Mouse (Mus musculus): ENCODE data around the gene Galnt7.
"Not testable (repeated sequence)": the region's sequence is repeated elsewhere in the genome, so short reads cannot be mapped to it uniquely, and the experiment has no call there.

The Galnt7 gene

DNA sequence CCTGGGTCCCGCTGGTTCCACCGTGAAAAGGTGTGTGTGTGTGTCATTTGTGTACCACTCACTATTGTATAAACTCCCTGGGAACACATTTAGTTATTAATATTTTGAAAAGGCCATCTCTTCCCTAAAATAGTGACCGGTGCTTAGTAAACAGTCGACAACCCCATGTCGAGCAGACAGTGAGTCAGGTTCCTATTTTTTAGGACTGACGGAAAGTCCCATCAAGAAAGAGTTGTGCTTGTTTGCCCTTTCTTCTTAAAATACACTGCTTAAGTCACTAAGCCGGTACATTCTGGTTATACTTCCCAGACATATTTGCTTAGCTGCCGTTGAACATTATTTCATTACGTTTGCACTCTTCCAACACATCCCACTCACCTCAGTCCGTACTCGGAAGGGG lies 111.9 kb downstream of the Galnt7 start:
- DNase-seq (ENCODE audit: extremely low spot score, low spot score) = no peak

DNA sequence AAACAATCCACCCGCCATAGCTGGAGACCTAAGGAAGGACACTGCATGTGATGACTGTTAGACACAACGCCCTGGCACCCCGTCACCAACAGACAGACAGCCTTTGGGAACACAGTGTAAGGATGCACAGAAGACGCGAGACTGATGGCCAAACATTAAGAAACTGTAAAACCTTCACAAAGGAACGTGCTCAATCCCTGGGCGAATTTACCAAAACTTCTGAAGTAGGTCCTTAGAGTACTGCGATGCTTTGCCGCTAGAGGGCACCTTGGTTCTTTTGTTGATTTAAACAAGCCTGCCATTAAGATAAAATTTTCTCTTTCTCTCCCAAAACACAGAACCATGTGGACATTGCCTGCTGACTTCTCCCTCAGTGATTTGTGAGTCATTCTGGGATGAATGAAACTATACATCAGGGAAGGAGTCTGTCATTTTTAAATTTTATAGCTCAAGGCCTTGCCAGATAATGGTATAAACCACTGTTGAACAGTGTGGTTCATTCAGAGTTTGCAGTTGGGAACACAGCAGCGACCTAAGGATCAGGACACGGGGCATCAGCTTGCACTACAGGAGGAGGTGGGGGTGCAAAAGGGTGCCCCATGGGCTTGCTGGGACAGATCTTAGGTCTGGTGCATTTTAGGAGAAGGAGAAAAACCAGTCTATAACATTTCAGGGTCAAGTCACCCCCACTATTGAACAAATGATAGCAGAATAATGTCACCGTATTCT lies 112.6 kb downstream of the Galnt7 start:
- peak; percentile 57 for DNase-seq (ENCODE audit: extremely low spot score, low spot score)

DNA sequence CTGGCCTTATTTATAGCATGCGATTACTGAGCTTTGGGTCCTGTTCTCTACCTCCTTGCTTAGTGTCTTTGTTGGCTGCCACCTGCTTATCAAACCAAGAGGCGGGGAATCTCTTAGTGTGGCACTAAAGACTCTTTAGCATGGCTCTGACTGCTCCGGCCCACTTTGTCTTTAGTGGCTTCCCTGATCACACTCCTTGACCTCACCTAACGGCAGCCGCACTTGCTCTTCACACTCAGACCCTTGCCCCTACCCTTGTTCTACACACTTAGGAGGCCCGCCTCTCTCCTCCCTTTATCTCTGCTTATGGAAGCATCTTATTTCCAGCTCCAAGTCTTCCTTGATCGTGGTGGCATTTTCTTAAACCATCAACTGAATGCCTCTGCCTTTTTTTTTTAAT lies 114.2 kb downstream of the Galnt7 start:
- DNase-seq (ENCODE audit: extremely low spot score, low spot score) = no peak

DNA sequence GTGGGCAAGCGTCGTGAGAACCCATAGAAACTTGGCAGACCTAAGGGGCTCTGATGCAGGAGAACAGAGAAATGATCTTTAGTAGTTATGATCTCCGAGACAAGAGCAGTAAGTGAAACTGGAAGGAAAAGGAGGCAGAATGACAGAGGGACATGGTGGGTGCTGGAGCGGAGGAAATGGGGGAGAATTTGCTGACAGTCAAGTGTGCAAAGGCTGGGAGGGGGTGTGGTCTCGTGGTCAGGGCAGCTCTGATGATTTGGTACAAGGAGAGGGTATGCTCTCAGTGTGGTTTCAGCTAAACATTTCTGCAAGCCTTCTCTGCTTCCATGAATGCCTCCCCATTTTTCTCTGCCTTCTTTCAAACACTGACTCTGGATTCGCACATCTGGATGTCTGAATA lies 116.7 kb downstream of the Galnt7 start:
- no peak for DNase-seq (ENCODE audit: extremely low spot score, low spot score)

DNA sequence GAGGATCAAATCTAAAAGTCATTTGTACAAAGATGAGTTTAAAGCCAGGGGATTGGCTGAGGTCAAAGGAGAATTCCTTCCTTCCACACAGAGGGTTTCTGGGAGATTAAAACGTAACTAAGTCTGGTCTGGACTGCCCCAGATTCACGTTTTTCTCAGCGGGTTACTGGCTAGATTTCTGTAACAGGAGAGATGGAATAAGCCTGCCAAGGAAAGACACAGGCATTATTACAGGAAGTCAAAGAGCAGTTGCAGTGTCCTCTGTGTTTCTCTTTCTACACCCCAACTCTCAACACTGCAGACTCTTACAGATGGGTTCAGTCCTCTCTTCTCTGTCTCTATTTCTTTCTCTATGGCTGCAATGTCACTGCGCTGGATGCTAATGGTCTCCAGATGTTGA lies 118.3 kb downstream of the Galnt7 start:
- DNase-seq (ENCODE audit: extremely low spot score, low spot score) = no peak

DNA sequence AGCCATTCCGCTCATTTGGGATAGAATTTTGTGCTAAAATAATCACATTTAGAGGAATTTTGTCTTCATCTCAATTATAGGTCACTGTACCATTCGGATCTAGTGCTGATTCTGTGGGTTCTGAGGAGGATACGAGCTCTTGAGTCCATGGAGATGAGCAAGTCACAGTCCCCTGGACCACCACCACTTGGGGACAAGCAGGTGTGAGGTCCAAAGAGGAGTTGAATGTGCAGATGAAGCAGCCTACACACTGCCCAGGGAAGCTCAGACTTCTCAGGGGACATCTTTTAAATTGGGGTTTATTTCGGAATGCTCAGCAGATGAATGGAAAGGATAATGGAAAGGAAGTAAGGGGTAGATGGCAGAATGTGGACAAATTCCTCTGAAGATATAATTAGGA lies 119.7 kb downstream of the Galnt7 start:
- DNase-seq (ENCODE audit: extremely low spot score, low spot score) = no peak

DNA sequence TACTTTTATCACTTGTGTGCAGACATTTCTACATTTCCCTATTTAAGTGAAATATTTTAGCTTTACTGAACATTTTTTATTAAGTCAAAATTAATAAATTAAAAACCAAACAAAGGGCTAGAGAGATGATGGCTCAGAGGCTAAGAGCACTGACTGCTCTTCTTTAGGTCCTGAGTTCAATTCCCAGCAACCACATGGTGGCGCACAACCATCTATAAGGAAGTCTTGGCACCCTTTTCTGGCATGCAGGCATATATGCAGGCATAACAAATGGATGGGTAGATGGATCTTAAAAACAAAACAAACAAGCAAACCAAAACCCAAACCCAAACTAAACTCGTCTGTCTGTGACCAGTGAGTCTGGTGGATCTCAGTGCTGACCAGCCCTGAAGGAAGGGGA lies 120.6 kb downstream of the Galnt7 start:
- DNase-seq (ENCODE audit: extremely low spot score, low spot score) = no peak

DNA sequence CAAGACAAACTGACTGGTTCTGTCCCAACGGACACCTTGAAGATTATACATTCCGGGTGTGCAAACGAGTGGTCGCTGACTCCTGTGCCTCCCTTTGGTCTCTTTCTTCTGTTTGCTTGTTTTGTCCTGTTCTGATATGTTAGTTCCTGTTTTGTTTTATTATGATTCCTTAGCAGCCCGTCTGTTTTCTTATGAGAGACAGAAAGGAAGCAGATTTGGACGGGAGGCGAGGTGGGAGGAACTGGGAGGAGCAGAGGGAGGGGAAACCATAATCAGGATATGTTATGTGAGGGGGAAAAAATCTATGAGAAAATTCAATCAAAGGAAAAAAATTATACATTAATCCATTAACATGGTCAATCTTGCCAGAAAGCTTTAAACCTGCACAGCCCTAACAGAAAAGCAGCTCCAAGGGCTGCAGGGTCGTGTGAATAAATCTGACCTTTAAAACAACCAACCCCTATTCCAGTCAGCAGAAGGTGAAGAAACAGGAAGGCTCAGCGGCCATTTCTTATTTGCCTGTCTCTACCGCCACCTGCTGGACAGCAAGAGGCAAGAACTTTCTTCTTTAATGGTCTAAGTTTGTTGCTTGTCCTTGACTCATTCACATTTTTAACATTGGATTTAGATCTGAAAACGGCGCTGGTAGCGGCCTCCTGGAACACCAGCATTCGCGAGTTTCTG lies 122.0 kb downstream of the Galnt7 start:
- DNase-seq (ENCODE audit: extremely low spot score, low spot score) = peak; percentile 72

DNA sequence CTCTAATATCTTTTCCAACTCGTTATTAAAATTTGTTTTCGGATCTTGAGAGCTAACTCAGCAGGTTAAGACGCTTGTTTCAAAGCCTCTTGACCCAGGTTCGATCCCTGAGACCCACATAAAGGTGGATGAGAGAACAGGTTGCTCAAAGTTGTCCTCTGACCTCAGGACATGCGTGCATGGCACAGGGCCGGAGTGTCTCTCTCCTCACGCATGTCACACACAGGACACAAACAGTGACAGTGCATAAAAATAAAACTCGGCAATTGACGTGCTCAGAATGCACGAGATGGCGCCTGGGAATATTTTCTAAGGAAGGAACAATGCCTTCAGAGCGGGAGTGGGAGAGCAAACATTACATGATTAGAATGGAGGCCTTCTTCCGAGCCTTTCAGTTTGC lies 122.6 kb downstream of the Galnt7 start:
- no peak for DNase-seq (ENCODE audit: extremely low spot score, low spot score)

DNA sequence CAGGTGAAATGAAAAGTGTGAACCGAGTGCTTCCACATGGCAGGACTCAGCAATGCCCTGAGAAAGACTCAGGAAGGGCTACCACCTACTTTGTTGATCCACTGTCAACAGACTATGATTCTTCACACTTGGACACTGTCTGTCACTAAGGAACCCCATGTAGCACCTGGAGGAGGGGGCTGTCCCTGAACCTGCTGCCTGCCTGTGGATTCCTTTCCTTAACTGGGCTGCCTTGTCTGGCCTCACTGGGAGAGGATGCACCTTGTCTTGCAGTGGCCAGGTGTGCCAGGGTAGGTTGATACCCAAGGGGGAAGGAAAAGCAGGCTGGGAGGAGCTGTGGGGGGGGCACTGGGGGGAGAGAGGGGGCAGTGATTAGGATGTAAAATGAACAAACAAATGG lies 124.8 kb downstream of the Galnt7 start:
- no peak for DNase-seq (ENCODE audit: extremely low spot score, low spot score)

DNA sequence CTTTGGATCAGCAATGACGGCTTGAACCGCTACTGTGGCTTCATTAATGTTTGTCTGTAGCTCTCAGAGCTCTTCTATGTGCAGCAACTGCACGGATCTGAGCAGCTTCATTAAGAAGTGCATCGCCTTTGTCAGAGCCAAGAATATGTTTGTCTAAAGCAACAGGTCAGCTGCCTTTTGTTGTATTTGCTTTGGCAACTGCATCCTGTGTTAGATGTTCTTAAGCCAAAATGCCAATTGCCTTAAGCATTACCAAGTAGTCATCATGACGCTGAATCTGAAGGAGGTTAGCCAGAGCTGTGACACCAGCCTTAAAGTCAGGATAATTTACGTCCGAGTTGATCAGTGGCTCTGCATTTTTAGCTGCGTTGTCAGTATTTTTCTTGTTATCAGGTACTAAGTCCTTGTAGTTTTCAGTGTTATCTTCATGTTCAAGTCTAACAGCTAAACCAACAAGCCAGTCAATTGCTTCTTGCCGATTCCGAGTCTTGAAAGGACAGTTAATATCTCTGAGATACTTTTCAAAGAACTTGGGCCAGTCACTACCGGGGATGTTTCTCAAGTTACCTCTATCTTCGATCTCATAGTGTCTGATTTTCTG lies 132.5 kb downstream of the Galnt7 start:
- no peak for DNase-seq (ENCODE audit: extremely low spot score, low spot score)

DNA sequence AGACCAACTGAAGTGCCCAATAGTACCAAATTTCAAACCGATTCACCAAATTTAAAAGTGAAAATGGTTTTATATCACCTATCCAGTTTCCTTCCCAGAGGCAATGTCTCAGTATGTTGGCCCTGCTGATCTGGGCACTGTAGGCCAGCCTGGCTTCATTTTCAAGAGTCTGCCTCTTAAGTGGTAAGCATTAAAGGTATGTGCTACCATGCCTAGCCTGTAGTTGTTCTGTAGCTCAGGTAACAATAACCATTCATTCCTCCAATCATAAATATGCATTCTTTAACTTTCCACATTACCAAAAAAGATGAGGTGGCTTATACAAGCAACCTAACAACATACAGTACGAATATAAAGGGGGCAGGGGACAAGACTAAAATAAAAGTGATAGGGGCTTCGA lies 135.1 kb downstream of the Galnt7 start:
- DNase-seq (ENCODE audit: extremely low spot score, low spot score) = no peak

DNA sequence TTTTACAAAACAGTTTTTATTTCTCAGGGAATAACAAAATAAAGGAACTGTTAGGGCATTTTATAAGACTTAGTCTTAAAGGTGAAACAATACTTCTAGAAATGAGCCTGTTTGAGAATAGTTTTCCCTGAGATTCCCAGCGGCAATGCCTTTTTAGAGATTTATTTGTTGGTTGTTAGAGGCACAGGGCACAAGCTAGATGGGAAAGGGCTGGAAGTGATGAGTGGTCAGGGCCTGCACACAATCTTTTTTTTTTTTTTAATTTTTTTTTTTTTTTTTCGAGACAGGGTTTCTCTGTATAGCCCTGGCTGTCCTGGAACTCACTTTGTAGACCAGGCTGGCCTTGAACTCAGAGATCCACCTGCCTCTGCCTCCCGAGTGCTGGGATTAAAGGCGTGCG lies 136.1 kb downstream of the Galnt7 start:
- not testable (repeated sequence) for DNase-seq (ENCODE audit: extremely low spot score, low spot score)

DNA sequence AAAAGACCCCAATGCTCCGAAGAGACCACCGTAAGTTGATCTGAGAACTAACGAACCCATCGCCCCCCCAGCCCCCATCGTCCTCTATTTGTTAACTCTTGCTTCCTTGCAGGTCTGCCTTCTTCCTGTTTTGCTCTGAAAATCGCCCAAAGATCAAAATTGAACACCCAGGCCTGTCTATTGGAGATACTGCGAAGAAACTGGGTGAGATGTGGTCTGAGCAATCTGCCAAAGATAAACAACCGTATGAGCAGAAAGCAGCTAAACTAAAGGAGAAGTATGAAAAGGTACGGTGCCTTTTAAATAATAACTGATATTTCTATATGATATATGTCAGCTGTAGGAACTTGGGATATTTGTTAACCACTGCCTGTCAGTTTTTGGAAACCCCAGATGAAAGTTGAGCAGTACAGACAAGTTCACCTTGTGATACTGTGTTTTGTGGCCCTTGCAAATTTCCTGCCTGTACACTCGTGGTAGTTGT lies 139.6 kb downstream of the Galnt7 start:
- not testable (repeated sequence) for DNase-seq (ENCODE audit: extremely low spot score, low spot score)

DNA sequence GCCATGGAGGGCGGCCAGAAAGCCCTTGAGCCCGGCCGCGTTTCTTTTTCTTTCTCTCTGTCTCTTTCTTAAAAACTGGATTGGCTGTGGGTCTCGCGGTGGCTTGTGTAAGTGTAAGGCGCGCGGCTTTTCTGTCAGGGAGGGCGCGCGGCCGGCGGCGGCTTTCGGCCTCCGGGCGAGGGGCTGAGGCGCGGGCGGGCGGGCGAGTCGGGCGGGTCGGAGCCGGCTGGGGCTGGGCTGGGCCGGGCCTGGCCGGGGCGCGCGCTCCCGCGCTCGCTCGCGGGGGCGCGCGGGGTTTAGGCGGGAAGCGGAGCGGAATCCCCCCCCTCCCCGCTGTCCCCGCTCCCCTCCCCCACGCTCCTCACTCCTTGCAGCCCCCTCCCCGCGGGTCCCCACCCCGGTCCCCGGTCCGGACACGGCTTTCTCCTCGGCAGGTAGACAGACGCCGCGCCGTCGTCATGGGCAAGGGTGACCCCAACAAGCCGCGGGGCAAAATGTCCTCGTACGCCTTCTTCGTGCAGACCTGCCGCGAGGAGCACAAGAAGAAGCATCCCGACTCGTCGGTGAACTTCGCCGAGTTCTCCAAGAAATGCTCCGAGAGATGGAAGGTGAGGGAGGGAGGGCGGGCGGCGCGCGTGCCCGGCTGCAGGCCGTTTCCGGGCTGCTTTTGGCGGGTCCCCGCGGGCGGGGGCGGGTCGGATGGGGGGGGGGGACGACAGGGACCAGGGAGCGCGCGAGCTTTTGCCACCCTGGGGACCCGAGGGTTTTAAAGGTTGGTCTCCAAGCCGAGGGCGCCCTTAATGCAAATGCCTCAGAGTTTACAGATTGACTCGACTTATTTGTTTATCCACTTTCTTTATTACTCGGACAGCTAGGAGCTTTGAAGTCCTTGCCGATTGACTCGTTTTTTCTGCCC lies 140.4 kb downstream of the Galnt7 start:
- peak; percentile 70 for DNase-seq (ENCODE audit: extremely low spot score, low spot score)

DNA sequence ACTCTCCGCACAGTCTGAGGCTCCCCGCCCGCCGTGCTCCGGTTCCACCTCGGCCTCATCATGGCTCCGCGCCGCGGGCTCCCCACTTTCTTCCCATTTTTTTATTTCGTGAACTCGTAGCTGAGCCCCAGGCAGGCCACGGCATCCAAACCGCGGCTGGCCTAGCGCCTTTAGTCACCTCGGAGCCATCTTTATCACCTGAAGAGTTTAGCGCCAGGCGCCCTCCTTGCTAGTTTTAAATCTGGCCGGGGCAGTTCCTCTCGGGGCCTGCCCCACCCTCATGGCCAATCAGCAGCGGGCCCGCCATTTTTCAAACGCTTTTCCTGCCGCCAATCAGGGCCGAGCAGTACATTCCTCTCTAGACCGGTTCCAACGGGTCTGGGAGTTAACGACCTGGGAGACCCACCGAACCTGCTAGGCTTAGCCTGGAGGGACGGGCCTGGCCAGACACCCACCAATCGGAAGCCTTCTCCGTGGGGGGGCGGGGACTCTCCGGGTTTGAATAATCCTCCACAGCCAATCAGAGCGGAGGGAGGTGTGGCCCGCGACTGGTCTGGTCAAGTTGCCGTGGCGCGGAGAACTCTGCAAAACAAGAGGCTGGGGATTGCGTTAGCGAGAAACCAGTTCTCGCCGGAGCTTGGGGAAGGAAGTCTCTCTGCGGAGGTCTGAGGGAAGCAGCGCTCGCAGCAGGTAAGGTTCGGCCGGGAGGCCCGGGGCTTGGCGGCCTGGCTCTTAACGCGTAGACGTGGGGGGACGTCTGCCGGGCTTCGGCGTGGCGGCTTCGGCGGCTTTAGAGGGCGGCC lies 141.3 kb downstream of the Galnt7 start, which contains the start of gene Hmgb2:
Hmgb2 (plus strand) TSS at position 592 of the 803 bp plus-strand sequence.
- peak; percentile 100 for DNase-seq (ENCODE audit: extremely low spot score, low spot score)

DNA sequence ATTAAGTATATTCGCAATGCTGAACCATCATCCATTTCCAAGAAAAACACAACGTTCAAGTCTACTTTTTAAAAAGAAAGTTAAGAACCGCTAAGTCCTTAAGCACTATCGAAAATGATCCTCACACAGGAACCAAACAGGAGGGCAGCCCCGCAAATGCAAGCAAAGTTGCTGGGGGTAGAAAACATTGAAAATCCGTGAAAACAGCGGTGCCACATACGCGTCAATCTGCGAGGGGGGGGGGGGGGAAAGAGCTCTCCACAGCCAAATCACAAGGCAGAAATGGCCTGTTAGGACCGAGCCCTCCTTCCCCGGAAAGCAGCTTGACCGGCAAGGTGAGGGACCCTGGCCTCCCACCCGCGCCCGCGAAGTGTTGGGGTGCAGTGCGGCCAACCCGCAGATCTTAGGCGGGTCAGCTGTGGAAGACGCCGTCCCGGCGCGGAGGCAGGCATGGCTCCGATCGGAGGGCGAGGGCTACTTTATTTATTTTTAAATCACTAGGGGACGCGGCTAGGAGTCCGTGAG lies 142.0 kb downstream of the Galnt7 start:
- no peak for DNase-seq (ENCODE audit: extremely low spot score, low spot score)

DNA sequence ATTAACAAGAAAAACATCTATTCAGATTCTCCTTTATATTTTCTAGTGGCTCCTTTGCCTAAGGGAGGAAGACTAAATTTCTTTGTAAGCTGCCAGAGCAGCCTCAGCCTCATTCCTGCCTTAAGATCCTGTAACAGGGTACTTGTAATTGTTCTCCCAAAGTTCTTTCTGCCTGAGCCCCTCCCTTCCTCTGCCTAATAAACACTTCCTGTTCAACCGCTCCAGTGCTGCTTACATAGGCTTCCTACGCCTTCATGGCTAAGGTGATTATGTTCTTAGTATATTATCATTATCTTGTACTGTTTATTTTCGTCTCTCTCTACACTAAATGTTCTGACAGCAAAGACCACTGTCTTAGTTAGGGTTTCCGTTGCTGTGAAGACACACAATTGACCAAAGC lies 144.2 kb downstream of the Galnt7 start:
- peak; percentile 4 for DNase-seq (ENCODE audit: extremely low spot score, low spot score)

DNA sequence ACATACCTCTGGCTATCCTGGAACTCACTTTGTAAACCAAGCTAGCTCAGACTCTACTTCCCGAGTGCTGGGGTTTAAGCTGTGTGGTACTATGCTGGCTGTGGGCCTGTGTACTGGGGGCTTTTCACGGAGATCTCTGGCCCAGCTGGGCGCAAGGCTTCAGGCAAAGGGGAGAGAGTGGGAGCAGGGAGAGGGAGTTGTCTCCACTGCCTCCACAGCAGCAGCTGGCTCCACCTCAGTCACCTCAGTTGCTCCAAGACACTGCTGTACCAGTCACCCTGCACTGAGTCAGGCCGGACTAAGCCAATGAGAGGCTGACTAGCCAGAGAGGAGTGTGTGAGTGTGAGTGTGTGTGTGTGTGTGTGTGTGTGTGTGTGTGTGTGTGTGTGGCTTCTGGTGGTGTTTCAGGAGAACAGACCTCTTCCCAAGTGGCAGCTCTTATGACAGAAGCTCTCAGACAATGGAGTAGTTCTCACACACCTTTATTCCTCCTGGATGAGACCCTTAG lies 145.2 kb downstream of the Galnt7 start:
- DNase-seq (ENCODE audit: extremely low spot score, low spot score) = peak; percentile 11

DNA sequence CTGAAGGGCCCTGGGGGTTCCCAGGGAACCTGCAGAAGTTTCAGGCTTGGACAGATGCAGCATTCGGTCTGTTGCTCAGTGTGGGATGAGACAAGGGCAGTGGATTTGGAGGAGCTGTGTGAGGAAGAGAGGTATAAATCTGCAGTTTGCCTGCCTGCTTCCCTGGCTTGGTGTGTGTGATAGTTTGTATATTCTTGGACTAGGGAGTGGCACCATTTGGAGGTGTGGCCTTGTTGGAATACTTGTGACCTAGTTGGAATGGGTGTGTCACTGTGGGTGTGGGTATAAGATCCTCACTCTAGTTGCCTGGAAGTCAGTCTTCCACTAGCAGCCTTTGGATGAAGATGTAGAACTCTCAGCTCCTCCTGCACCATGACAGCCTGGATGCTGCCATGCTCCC lies 147.3 kb downstream of the Galnt7 start:
- DNase-seq (ENCODE audit: extremely low spot score, low spot score) = not testable (repeated sequence)

All from neural tube, embryonic 10.5 days (tissue).